Mouse (Mus musculus): ENCODE measurements around the gene Gdnf.

The Gdnf gene

GRCm38 (mm10) chr15:7862890-7863289 lies 52.2 kb downstream of the Gdnf start:
- no peak for DNase-seq (ENCODE audit: low read depth, low spot score)

DNA sequence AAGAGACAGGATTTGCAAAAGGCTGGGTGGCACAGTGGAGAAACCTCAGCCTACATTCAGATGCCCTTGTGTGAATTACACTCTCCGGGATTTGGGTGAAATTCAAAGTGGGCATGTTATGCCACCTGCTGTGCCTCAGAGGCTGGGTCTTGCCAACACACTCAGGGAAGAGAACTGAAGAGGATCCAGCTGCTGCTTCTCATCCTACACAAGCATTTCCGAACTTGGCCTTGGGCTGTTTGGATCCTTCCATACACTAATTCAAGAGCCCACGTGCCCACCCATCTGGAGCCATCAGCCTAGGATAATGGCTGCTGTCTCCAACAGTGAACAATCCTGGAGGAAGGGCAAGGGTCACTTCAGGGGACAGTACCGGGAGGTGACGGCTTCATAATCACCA lies 52.7 kb downstream of the Gdnf start:
- DNase-seq (ENCODE audit: low read depth, low spot score), result no peak

GRCm38 (mm10) chr15:7865305-7865704 lies 54.7 kb downstream of the Gdnf start:
- DNase-seq (ENCODE audit: low read depth, low spot score), result no peak

DNA sequence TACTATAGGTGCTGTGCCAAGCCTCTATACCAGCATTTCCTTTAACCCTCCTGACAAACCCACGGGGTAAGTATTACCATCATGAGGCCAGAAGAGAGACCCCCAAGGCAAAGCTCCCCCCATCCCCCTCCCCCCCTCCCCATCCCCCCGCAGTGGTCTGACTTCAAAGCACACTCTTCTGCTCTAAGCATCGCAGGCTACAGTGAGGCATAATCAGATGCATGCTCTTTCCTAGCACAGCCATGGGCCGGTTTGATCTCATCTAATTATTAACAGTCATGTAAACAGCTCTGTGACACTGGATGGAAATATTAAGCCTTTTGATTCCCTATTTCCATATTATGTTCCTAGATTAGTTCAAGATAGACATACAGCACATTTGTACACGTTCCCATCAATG lies 61.8 kb downstream of the Gdnf start:
- DNase-seq (ENCODE audit: low read depth, low spot score), result no peak

DNA sequence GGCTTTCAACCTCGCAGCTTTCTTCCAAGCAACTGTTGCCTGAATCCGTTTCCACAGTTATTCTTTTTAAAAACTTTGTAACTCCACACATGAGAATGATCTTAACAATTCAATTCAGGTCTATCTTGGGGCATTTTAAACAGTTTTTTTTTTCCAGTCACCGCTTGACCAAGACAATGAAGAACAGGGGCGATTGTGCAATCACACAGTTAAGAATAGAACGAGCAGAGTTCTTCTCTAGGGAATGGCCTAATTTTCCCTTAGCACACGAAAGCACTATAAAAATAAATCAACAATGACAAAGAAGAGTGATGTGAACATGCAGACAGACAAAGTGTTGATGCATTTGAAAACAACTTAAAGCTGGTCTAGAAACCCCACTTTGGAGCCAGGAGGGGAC lies 65.2 kb downstream of the Gdnf start:
- DNase-seq (ENCODE audit: low read depth, low spot score), result no peak

GRCm38 (mm10) chr15:7877560-7878467 lies 67.2 kb downstream of the Gdnf start:
- DNase-seq (ENCODE audit: low read depth, low spot score), result no peak

- no peak for DNase-seq (ENCODE audit: low read depth, low spot score)
Observed at GRCm38 (mm10) chr15:7878861-7879260, 68.2 kb downstream of the Gdnf start.

DNA sequence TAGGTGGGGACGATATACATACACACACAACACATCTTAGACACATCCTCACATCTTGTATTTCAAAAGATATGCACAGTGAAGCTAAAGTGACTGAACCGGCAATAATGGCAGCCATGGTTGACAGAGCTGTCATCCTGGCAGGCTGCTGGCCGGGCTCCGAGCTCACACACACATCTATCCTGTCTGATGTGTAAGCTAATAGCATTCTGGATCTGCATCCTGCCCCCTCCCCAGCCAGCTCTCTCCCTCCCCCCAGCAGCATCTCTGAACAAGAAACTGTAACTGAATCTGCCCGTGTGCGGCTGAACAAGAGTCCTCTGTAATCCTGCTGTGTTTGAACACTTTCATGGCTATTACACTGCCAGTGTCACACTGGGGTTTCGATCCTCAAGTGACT lies 69.3 kb downstream of the Gdnf start:
- no peak for DNase-seq (ENCODE audit: low read depth, low spot score)

DNA sequence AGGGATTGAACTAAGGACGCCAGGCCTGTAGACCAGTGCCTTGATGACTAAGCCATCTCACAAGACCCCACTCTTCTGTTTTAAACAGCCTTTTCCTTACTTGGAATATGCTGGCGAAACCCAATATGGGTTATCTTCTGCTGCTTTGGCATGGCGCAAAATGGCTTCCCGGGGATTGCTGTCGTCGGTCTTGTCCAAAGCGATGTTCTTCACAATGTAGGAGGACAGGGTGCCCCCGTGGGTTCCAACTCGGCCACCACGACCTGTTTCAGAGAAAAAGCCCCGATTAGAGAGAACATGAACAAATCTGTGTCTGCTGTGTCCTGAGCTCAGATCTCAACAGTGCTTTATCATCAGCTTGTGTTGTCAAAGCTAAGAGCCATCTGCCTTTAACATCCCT lies 73.5 kb downstream of the Gdnf start:
- DNase-seq (ENCODE audit: low read depth, low spot score), result no peak

- DNase-seq (ENCODE audit: low read depth, low spot score), result no peak
Observed at GRCm38 (mm10) chr15:7885106-7885505, 74.5 kb downstream of the Gdnf start.

DNA sequence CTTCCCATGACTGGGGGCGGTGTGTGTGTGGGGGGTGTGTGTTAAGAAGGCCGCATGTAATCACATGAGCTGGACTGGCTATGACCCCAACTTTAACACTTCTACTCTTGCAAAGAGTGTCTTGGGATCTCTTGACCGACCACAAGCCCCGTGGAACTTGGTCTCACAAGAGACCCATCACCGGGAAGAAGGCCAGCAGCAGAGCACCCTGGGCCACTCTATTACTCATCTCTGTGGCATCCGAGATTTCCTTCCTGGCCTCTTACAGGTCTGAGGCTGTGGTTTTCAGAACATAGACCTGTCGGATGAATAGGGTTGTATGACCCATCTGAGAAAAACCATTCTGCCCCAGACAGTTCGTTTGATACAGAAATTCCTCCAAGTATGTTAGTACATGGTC lies 75.9 kb downstream of the Gdnf start:
- DNase-seq (ENCODE audit: low read depth, low spot score), result no peak
